Mouse (Mus musculus): Measurements from ENCODE around the gene Shf.

GRCm38 (mm10) chr2:122352992-122353391, 16.0 kb downstream of the Shf start:
- TF ChIP-seq CTCF (conservative IDR thresholded peaks at IDR 0.05; ENCODE audit: insufficient read depth, insufficient read length, low read depth, low read length) (no peak), POLR2A (IDR thresholded peaks at IDR 0.05; ENCODE audit: low read depth, low read length) (no peak)
